Mouse (Mus musculus): ENCODE results near the gene Acot6. TPM values are rescaled to one million over a fixed set of nuclear protein-coding genes. Genes with fewer than 3 reads are reported as not detected.
A peak's percentile ranks its signal among the peaks of the same experiment; 100 is the strongest.
"Not testable (repeated sequence)": the region's sequence is repeated elsewhere in the genome, so short reads cannot be mapped to it uniquely, and the experiment has no call there.

The Acot6 gene
- total RNA-seq (2012; rRNA removed), result 0.36 and 0.58 TPM in 2 replicates

DNA sequence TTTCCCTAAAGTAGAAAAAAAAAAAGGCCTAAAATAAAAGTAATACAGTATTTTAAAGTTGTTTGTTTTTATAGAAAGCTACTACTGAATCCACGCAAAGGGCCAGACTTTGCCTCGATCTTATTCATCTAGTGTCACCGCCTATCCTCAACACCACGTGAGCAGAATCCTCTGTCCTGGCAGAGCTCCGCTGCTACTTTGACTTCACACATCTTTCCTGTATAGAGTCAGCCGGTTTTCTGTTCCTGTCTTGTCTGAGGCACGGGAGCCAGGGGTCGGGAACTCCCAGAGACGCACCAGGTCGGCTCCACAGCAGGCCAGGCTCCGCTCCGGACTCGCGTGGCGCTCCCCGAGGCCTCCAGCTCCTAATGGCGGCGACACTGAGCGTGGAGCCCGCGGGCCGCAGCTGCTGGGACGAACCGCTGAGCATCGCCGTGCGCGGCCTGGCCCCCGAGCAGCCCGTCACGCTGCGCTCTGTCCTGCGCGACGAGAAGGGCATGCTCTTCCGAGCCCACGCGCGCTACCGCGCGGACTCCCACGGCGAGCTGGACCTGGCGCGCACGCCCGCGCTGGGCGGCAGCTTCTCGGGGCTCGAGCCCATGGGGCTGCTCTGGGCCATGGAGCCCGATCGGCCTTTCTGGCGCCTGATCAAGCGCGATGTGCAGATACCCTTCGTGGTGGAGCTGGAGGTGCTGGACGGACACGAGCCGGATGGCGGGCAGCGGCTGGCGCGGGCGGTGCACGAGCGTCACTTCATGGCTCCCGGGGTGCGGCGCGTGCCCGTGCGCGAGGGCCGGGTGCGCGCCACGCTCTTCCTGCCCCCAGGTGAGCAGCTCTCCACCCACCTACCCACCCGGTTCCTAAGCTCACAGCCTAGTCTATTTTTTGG is at the start of gene Acot6:
Gene Acot6 (plus strand): TSS at position 51 of the 889 bp plus-strand sequence.
- H3K9me3 ChIP-seq (ENCODE audit: control insufficient read depth, insufficient read depth, low read depth, low read length); H3K4me1 ChIP-seq (ENCODE audit: control insufficient read depth in 2 of 2, insufficient read depth in 2 of 2, low read length in 2 of 2, poor library complexity in 1 of 2); in situ Hi-C loops (cut with MboI; ENCODE audit: low sequenced_read_pairs in 2 of 2, unreplicated experiment in 2 of 2); DNase-seq (ENCODE audit: low read depth, low spot score); H3K36me3 ChIP-seq (ENCODE audit: control insufficient read depth, insufficient read depth, low read length, poor library complexity, severe bottlenecking); H3K27ac ChIP-seq (ENCODE audit: insufficient read depth, low read depth, low read length, poor library complexity, severe bottlenecking): not testable (repeated sequence)
- Histone ChIP-seq H3K9ac (ENCODE audit: insufficient read depth, low read depth, low read length, poor library complexity, severe bottlenecking) (peak within 1 kb of the TSS; percentile 71; the same call in 1 of the 2 replicates), H3K4me3 (ENCODE audit: insufficient read depth in 1 of 2, low read depth in 1 of 2, low read length in 2 of 2, poor library complexity in 1 of 2, severe bottlenecking in 1 of 2) (peak within 1 kb of the TSS; percentile 68 to 78)

DNA sequence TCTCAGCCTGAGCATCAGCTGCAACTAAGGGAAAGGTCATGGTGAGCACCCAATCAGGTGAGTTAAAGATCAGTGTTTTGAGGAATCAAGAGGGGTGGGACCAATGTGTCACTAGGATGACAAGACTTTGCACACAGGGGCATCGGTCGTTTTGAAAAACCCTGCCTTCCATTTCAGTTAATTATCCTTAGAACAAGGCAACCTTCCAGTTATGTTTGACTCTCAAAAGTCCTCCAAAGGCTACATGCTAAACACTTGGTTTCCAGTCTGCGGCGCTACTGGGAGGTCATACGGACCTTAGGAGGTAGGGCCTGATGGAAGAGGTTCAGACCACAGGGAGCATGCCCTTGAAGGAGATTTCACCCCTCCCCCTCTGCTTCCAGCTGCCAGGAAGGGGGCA is 49.7 kb upstream of the Acot6 start:
- H3K36me3 ChIP-seq (ENCODE audit: control insufficient read depth, insufficient read depth, low read length, poor library complexity, severe bottlenecking); H3K27ac ChIP-seq (ENCODE audit: insufficient read depth, low read depth, low read length, poor library complexity, severe bottlenecking); DNase-seq (ENCODE audit: low read depth, low spot score); H3K4me3 ChIP-seq (ENCODE audit: insufficient read depth in 1 of 2, low read depth in 1 of 2, low read length in 2 of 2, poor library complexity in 1 of 2, severe bottlenecking in 1 of 2); H3K4me1 ChIP-seq (ENCODE audit: control insufficient read depth in 2 of 2, insufficient read depth in 2 of 2, low read length in 2 of 2, poor library complexity in 1 of 2); H3K9me3 ChIP-seq (ENCODE audit: control insufficient read depth, insufficient read depth, low read depth, low read length); in situ Hi-C loops (cut with MboI; ENCODE audit: low sequenced_read_pairs in 2 of 2, unreplicated experiment in 2 of 2); H3K9ac ChIP-seq (ENCODE audit: insufficient read depth, low read depth, low read length, poor library complexity, severe bottlenecking): not testable (repeated sequence)

DNA sequence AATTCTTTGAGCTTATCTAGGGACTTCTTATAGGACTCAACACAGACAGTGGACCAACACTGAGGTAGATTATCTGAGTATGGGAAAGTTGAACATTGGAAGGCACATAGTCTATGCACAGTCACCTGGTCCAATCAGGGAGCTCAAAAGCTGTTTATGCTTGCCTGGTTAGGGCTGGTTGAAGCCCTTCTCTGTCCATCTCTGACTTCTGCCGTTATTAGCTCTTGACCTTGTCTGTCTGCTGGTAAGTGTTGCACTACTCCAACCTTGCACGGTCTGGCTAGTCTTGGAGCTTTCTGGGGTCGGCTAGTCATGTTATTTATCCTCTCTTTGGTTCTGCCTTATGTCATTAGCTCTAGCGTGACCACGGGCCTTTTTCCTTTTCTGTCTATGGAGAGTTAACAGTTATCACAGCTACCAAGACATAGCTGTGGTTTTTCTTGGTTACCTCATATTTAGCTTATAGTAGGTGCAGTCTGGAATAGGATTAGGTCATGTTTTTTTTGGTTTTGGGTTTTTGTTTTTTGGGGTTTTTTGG is 48.4 kb upstream of the Acot6 start, which contains the start of gene Acot3:
Gene Acot3 (plus strand): TSS at position 208 of the 538 bp plus-strand sequence.
- Histone ChIP-seq H3K9me3 (ENCODE audit: control insufficient read depth, insufficient read depth, low read depth, low read length) (0 out of 2 replicates have a peak, but pooled peaks cover 1% of the 10 kb centered on the region), H3K9ac (ENCODE audit: insufficient read depth, low read depth, low read length, poor library complexity, severe bottlenecking) (no peak within 1 kb of the TSS), H3K4me3 (ENCODE audit: insufficient read depth in 1 of 2, low read depth in 1 of 2, low read length in 2 of 2, poor library complexity in 1 of 2, severe bottlenecking in 1 of 2) (peak within 1 kb of the TSS in 1 of 2 experiments; percentile 56; a peak in 1 of 4 replicates), H3K4me1 (ENCODE audit: control insufficient read depth in 2 of 2, insufficient read depth in 2 of 2, low read length in 2 of 2, poor library complexity in 1 of 2) (no peaks in the 10 kb centered on the region), H3K36me3 (ENCODE audit: control insufficient read depth, insufficient read depth, low read length, poor library complexity, severe bottlenecking) (no peaks in the 10 kb centered on the region), H3K27ac (ENCODE audit: insufficient read depth, low read depth, low read length, poor library complexity, severe bottlenecking) (no peak within 1 kb of the TSS)
- DNase-seq (ENCODE audit: low read depth, low spot score), result no peak
- in situ Hi-C loops (cut with MboI; ENCODE audit: low sequenced_read_pairs in 2 of 2, unreplicated experiment in 2 of 2), result no loop called here
- TF ChIP-seq ZNF384 (IDR thresholded peaks at IDR 0.05; ENCODE audit: low read depth, low read length) (no peak), MAFK (IDR thresholded peaks at IDR 0.05; ENCODE audit: insufficient read depth, low read depth, low read length) (no peak), HCFC1 (IDR thresholded peaks at IDR 0.05; ENCODE audit: borderline replicate concordance, insufficient read depth, low read length) (no peak), ZC3H11A (IDR thresholded peaks at IDR 0.05; ENCODE audit: borderline replicate concordance, low read depth, low read length) (no peak)

DNA sequence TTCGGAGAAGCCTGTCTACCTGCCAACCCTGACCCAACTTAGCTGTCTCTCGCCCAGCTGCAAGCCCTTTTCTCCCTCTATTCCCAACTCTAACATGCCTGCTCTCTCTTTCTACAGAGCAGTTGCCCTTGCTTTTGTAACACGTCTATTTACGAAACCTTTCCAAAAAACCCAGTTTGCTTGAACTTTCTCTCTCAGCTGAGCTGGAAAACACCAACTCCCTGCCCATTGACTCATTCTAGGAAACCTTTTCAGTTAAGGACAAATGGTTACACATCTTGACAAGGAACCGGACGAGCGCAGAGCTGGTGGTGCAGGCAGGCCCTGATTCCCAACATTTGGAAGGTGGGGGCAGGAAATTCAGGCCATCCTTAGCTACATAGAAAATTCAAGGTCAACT is 47.8 kb upstream of the Acot6 start:
- no peak overlapping the region for H3K27ac ChIP-seq (ENCODE audit: insufficient read depth, low read depth, low read length, poor library complexity, severe bottlenecking)
- no peaks in the 10 kb centered on the region for H3K36me3 ChIP-seq (ENCODE audit: control insufficient read depth, insufficient read depth, low read length, poor library complexity, severe bottlenecking)
- no peak overlapping the region for H3K4me3 ChIP-seq (ENCODE audit: insufficient read depth in 1 of 2, low read depth in 1 of 2, low read length in 2 of 2, poor library complexity in 1 of 2, severe bottlenecking in 1 of 2)
- no peaks in the 10 kb centered on the region for H3K4me1 ChIP-seq (ENCODE audit: control insufficient read depth in 2 of 2, insufficient read depth in 2 of 2, low read length in 2 of 2, poor library complexity in 1 of 2)
- 0 out of 2 replicates have a peak, but pooled peaks cover 1% of the 10 kb centered on the region for H3K9me3 ChIP-seq (ENCODE audit: control insufficient read depth, insufficient read depth, low read depth, low read length)
- H3K9ac ChIP-seq (ENCODE audit: insufficient read depth, low read depth, low read length, poor library complexity, severe bottlenecking), result no peak overlapping the region
- TF ChIP-seq CHD2 (IDR thresholded peaks at IDR 0.05; ENCODE audit: low read depth, low read length) (no peak), MAFK (IDR thresholded peaks at IDR 0.05; ENCODE audit: insufficient read depth, low read depth, low read length) (no peak), ZNF384 (IDR thresholded peaks at IDR 0.05; ENCODE audit: low read depth, low read length) (no peak), HCFC1 (IDR thresholded peaks at IDR 0.05; ENCODE audit: borderline replicate concordance, insufficient read depth, low read length) (no peak), ZC3H11A (IDR thresholded peaks at IDR 0.05; ENCODE audit: borderline replicate concordance, low read depth, low read length) (no peak)
- DNase-seq (ENCODE audit: low read depth, low spot score), result no peak
- in situ Hi-C loops (cut with MboI; ENCODE audit: low sequenced_read_pairs in 2 of 2, unreplicated experiment in 2 of 2), result no loop called here

DNA sequence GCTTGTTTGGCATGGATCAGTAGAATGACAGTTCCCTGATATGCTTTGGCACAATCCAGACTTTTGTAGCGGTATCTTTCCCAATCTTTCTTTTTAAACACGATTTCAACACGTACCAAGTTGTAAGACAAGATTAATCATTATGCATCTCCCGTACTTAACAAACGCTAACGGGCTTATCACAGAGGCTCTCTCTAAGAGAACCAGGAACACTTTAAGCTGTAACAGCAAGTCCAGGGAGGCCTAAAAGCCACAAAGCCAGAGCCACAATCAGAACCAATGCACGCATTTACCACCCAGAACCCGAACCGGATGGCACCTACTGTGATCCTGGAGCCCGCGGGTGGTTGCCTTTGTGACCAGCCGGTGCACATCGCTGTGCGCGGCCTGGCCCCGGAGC is 47.3 kb upstream of the Acot6 start:
- TF ChIP-seq CHD2 (IDR thresholded peaks at IDR 0.05; ENCODE audit: low read depth, low read length) (no peak), HCFC1 (IDR thresholded peaks at IDR 0.05; ENCODE audit: borderline replicate concordance, insufficient read depth, low read length) (no peak), ZC3H11A (IDR thresholded peaks at IDR 0.05; ENCODE audit: borderline replicate concordance, low read depth, low read length) (no peak), ZNF384 (IDR thresholded peaks at IDR 0.05; ENCODE audit: low read depth, low read length) (no peak), MAFK (IDR thresholded peaks at IDR 0.05; ENCODE audit: insufficient read depth, low read depth, low read length) (no peak)
- Histone ChIP-seq H3K9me3 (ENCODE audit: control insufficient read depth, insufficient read depth, low read depth, low read length) (0 out of 2 replicates have a peak, but pooled peaks cover 1% of the 10 kb centered on the region), H3K36me3 (ENCODE audit: control insufficient read depth, insufficient read depth, low read length, poor library complexity, severe bottlenecking) (no peaks in the 10 kb centered on the region), H3K4me3 (ENCODE audit: insufficient read depth in 1 of 2, low read depth in 1 of 2, low read length in 2 of 2, poor library complexity in 1 of 2, severe bottlenecking in 1 of 2) (peak overlapping the region; percentile 56), H3K4me1 (ENCODE audit: control insufficient read depth in 2 of 2, insufficient read depth in 2 of 2, low read length in 2 of 2, poor library complexity in 1 of 2) (no peaks in the 10 kb centered on the region), H3K9ac (ENCODE audit: insufficient read depth, low read depth, low read length, poor library complexity, severe bottlenecking) (peak overlapping the region; percentile 23), H3K27ac (ENCODE audit: insufficient read depth, low read depth, low read length, poor library complexity, severe bottlenecking) (no peak overlapping the region)
- no peak for DNase-seq (ENCODE audit: low read depth, low spot score)
- in situ Hi-C loops (cut with MboI; ENCODE audit: low sequenced_read_pairs in 2 of 2, unreplicated experiment in 2 of 2), result no loop called here

All from ES-E14 (cell line).